Mouse (Mus musculus) regulatory T cell (primary cell): ENCODE measurements at regions not wholly inside any gene's neighbourhood (a gene's known extent, or its start where the extent isn't known, plus 50 kb on each side); places are given as distances from the start of the nearest gene placed in this dataset.

ENCODE experiments used
- in situ Hi-C: fragments of 300-600 bp; cut with MboI, MseI; formaldehyde crosslinking; loops from one replicate; pipeline ENCODE4 v1.15.1; 2025; ENCODE audit warnings: high pct_unique_total_duplicates

DNA sequence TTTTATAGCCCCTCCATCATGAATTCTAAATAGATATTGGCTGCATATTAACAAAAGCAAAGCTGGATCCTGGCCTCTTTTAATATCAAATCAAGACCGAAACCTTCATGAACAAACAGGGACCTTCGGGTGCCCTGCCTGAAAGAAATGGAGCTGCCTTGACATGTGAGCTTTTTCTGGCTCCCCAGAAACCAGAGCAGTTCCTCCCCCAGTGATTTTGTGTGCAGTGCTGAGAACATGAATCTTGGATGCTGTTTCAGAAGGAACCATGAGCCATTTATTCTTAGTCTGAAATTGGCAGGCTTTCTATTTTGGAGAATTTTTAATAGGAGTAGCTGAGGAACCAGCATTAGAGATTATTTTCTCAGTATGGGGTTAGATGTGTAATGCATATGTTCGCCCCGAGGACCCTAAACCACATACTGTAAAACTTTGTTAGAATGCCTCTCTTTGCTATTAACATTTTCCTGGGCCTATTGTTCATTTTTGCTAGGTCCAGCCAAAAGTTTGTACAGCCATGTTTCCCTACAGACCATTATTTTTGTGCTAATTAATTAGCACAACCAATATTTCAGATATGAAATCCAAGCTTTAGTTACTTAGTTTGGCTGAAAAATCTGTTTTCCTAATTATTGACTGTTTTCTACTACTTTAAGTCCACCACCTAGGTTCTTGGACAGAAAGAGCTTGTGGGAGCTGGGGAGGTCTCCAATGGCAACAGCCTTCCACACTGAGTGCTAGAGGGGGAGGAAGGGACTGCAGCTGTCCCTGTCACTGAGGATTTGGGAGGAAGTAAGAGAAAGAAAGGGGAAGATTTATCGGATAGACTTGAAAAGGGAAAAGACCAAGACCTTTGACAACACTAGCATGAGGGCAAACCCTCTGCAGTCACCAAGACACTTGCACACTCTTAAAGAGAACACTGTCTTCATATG is 613.0 kb downstream of the Nfib start:
- in situ Hi-C loops: loop anchor here (5.0 kb wide), 1 partner anchor 385 kb away; no protein-coding TSS in a partner anchor

DNA sequence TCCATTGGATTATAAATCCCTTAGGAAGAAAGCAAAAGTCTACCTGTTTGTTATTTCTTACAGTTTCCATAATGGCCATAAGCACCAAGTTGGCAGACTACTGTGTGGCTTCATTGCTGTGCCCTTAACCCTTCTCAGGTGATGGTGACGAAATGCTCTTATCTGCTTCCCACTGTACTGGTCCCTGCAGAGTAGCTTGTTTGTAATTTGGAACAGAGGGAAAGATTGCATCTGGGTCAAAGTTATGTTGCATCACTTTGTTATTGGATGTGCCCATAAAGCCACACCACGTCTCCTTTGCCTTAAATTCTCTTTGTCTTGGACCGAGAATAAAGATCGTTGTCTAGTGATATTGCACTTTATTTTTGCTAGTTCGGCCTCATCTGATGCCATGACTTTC is 615.9 kb downstream of the Nfib start:
- in situ Hi-C loops: loop anchor here (5.0 kb wide), 1 partner anchor 382 kb away; no protein-coding TSS in a partner anchor

DNA sequence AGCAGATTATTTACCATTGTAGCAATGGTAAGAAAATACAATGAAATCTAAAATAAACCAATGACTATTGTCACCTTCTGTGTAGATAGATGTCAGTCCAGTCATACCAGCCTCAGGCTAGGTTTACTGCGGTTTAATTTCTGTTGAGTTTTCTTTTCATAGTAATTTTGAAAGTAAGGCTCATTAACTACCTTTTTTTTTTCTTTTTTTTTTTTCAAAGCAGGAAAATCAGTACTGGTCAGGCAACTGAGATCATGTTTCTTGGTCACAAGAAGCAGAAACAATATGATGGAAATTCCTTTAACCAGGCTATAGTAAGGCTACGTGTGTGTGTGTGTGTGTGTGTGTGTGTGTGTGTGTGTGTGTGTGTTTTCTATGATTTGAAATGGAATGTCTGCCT is 622.0 kb downstream of the Nfib start:
- in situ Hi-C loops: no loop called here

DNA sequence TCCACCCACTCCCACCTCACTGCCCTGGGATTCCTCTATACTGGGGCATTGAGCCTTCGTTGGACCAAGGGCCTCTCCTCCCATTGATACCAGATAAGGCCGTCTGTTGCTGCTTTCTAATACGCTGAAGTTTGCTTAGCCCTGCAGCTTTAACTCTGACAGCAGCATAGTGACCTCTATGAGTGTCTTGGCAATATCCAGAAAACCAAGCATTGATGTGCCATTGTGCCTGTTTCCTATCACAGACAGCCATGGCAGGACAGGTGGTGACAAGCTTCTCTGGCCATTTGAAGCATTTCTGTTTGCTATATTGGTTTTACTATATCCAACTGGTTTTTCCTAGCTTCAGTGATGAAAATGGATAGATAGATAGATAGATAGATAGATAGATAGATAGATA is 625.4 kb upstream of the Mpdz start:
- in situ Hi-C loops: no loop called here

DNA sequence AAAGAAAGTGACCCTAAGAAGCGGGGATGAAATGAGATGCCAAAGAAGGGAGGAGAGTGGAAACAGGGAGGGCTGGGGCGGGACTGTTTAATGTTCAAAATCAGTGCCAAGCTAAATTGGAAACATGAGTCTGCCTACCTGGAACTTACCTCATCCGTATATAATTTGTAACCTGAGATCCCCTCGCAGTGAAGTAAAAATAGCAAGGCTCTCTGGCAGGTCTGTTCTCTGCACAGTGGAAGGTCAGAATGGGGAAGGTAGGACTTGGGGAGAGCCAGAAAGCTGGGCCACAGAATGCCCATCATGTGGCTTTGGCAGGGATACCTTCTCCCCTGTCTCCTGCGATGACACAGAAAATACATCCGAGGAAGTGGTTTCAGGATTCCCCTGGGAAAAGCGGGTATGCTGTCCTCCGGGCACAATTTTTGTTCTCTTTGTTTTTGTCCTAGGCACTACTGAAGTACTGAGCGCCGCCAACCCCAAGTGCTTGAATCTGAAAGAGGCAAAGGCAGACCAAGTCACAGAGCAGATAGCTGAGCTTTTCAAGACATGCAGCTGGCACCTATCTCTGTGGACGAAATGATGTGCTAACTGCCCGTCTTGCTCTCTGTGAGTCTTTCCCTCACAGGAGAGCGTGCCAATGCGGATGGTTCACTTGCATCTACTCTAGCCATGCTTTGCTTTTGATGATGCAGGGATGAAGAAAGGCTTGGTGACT is 623.2 kb upstream of the Mpdz start:
- in situ Hi-C loops: no loop called here

DNA sequence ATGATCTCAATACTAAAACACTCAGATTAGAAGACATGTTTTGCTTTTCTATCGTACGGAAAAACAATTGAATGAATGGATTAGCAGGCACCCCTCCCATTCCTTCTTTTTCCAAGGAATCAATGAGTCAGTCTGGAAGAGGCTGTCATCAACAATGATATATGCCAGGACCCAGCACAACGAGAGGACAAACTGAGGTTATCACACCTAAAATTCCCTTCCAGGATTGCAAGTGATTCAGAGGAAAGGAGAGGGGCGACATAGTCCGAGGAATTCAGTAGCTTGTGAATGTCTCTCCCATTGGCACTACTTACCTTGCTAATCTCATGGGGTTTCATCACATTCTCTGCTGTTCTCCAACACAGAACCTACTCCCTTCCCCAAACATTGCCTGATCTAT is 620.1 kb upstream of the Mpdz start:
- in situ Hi-C loops: no loop called here

DNA sequence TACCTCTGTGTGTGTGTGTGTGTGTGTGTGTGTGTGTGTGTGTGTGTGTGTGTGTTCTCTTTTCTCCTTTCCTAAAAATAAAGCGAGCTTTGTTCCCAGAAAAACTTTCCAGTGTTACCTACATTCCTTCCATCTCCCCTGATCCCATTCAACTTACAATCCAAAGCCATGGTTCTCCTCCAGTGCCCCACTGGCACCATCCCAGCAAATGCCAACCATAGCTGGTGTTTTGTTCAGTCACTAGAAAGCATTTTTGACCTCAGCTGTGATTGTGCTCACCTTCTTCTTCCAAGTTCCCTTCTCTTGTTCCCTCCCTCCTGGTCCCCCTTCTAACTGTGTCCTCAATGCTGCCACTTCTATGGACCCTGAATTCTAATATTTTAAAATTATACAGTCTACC is 614.1 kb upstream of the Mpdz start:
- in situ Hi-C loops: no loop called here

DNA sequence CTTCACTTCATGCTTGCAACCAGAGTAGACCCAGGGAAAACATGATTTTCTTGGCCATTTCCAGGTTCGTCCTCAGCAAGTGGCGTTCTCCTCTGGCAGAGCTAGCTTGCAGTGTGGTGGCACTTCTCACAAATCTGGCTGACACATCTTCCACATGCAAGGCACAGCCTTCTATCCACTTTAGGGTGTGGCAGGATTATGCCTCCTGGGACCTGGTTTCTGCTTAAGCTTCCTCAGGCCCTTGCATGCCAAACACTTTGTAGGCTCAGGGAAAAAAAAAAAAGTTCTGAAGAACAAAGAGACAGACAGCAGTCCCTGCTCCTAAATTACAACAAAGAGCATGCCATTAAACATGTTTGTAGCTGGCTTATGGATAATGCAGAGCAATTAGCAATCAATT is 605.6 kb upstream of the Mpdz start:
- in situ Hi-C loops: no loop called here

DNA sequence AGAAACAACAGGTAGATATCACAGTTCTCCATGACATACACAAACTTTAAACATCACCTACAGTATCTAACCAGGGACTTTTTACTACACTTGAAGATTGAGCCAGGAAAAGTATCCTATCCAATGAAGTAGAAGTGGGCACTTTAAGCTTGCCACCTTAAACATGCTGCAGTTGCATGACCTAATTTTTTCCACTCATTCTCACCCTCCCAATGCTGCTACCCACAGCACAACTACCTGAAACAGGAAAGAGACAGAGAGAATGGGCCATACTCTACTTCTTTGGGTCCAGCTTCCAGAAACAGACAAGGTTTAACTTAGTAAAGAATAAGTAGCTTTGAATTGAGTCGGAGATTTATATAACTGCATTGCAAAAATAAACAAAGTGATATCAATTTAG is 594.9 kb upstream of the Mpdz start:
- in situ Hi-C loops: no loop called here

DNA sequence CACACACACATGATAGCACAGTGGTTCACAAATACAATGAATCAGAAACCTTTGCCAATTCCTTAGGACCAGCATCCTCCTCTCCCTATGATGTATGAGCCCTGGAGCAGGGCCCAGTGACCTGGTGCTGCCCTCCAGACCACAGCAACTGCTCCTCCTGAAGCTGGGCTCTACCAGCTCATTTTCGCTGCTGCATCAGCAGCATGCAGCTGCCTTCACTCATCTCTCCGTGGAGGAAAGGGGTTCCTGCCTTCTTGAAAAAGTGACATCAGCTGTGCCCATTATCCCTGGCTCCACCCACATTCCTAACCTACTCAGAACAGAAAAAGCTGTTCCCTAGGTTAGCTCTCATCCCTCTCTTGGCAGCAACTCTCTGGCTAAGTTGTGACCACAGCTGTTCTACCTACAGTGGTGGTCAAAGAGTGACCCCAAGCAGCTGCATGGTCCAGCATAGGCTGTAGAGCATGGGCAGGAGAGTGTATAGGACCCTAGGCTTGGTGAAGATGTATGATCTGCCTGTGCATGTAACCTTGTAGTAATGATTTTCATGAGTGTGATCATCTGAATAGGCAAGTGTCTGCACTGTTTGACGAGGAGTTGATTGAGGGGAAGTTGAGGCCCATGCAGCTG is 592.6 kb upstream of the Mpdz start:
- in situ Hi-C loops: no loop called here

DNA sequence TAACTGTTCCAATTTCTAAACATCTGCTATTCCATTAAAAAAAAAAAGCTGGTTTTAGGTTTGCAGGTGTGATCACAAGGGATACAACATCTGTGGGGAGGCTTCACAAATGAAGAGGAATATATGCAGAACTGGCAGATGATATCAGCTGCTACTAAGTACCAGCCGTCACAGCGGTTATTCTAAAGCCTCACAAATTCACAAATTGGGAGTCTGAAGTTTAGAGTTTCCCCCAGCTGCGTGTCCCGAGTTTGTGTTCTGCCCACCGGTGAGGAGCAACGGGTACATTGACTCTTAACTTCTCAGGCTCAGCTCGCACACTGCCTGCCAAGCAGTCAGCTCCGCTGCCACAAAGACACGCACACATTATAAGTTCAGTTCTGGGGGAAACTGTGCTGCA is 586.6 kb upstream of the Mpdz start:
- in situ Hi-C loops: no loop called here

DNA sequence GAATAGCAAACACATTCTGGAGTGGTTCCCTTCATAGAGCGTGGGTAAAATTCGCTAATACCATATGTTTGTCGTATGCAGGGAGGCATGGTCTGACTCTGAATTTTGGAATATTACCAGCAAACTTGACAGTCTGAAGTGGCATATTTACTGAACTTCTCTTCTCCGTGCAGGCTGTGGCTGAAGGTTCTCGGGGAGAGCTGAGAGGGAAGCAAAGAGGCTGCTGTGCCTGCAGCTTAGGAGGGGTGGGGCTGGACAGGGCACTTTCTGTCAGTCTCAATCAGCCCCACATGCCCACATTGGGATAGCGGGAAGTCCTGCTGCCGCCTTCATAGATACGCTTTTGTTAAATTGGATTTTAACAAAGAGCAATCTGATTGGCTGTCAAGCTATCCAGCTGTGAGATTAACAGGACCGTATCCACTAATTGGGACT is 584.8 kb upstream of the Mpdz start:
- in situ Hi-C loops: no loop called here

DNA sequence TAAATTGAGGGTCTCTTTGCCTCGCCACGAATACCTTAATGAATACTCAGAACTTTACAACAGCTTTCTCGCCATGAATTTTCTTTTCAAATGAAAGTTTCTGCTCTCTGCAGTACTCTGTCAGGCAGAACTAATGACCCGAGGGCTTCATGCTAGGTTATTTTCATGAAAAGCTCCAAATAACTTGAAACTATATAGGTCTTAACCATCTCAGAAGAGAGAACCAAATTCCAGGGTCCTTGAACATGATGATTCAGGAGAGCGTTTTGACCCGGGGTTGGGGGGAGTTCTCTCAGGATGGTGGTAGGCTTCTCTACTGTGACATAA is 558.8 kb upstream of the Mpdz start:
- in situ Hi-C loops: no loop called here

DNA sequence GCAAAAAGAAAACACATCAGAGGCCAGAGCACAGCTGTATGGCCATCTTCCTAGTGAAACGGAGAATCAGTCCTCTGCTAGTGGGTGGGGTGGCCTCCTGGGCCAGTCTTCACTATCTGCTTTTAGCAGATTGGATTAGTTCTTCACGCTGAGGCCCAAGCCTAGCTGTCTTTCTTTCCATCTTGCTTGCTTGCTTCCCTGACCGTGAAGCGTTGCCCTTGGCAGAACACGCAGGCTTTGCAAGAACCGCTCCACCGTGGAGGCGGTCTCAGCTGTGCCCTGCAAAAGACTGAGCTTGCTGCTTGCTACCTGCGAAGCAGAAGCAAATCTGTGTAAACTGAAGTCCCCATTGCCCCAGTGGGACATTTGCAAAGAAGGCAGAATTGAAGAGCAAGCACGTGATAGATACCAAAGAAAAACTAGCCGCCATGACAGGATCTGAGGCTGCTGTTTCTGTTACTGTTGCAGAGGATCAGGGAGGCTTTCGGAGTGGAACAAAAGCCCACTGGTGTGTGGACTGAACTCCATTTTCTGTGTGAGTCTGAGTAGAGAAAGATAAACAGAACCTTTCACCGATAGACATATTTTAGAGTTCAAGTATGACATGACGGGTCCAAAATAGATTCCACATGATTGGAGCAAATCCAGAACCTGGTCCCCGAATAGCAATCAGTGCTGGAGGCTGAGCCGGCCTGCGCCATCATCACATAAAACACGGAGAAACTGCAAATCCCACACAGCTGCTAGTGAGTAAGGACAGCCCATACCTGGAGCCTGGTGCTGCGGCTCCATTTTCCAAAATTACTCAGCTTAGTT is 558.2 kb upstream of the Mpdz start:
- in situ Hi-C loops: no loop called here

DNA sequence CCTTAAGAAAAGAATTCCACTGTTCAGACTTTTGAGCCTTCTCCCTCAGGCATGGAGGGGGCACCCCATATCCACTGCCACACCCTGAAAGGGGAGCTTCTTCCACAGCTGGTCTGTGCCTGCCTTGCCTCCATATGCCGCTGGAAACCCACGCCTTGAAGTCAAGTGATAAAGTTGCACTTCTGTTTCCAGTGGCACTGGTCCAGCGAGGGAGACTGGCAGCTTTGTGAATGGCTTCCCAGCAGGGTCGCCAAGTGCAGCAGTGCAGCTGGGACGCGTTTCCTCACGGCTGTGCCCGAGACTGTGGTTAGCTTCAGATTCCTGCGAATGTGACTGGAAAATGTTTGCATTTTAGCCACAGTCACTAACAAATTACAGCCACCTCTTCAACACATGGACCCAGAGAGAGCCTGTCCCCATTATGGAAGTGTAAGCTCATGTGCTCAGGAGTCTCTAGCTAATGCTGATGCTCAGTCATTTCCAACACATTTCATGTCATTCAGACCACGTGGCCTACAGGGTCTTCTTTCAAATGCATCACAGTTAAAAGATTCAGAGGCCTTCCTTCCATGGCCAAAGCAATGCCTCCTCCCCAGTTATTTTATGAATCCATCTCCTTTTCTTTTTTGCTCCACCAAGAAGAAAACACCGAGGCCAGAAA is 557.2 kb upstream of the Mpdz start:
- in situ Hi-C loops: no loop called here

DNA sequence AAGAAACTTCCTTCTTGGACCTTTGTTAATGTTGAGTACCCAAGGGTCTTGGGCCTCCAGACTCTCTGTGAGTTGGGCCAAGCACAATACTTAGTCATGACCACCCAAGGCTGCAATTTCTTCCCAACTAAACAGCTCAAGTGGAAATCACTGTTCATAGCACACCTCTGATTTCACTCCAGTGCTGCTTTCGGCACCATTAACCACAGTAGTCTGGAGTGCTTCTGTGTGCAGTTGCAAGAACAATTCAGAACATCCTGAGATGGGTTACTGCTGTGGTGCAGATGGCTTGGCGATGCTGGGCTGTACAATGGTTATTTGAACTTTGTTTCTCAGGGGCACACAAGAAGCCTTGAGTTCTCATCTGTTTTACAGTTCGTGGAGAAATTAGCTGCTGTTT is 556.5 kb upstream of the Mpdz start:
- in situ Hi-C loops: no loop called here

DNA sequence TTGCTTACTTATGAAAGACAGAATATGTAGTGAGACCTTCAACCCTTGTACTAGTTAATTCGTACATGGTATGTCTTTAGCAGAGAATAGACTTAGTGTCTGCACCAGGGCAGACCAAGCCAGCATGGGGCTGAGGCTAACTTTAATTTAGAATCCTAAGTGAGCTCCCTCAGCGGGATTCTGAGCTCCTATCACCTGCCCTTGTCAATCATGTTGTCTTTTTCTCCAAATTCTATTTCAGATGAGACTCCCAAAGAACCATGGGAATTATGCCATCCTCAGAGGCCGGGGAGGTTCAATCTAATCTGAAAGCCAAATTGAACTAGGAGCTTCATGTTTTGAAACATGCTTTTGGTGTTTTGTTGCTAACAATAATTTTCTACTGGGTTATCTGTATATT is 553.8 kb upstream of the Mpdz start:
- in situ Hi-C loops: no loop called here

DNA sequence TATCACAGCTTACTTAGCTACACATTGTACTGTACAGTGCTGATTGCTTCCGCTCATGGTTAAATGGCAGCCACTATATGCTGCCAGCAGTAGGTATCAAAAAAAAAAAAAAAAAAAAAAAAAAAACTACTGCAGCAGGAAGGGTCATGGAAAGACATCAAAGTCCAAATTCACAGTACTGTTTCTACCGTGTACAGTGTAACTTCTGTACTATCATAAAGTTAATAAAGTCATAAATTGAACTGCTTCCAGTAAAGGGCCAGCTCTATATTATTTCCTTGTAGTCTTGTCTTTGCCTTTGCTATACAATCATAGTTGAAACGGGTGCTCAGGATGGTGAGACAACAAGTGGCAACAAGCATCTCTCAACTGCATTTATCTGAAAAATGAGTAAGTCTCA is 552.6 kb upstream of the Mpdz start:
- in situ Hi-C loops: no loop called here

DNA sequence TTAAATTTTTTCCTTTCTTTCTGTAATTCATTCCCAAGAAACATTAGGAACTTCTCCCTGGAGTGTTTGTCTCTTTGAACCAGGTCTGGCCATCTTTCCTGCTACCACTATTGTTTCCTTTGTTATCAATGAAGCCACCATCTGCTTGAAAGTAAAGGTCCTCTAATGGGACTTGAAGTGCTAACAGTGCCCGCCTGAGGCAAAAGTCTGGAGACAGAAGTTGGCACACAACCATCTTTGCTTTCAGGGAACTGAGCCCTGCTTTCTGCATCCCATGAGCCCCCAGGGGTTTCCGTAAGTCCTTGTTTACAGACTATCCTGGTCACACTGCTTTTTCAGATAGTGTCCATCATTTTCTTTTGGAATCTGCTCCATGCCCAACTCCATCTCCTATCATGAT is 546.2 kb upstream of the Mpdz start:
- in situ Hi-C loops: no loop called here

DNA sequence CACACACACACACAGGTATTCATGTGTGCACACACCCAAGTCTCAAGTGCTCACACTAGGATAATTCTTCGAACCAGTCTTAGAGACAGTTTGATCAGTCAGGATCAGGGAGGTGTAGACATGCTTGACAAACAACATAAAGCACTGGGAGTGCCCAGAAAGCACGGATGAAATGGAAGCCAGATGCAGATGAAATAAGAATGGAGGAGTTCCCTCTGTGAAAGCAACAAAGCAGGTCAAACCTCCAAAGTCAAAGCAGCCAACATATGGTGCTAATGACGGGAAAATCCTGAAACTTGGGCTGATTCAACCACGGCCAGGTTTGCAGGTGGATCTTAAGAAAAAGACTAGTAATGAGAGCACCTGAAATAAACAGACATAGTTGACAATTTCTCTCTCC is 544.0 kb upstream of the Mpdz start:
- in situ Hi-C loops: no loop called here

DNA sequence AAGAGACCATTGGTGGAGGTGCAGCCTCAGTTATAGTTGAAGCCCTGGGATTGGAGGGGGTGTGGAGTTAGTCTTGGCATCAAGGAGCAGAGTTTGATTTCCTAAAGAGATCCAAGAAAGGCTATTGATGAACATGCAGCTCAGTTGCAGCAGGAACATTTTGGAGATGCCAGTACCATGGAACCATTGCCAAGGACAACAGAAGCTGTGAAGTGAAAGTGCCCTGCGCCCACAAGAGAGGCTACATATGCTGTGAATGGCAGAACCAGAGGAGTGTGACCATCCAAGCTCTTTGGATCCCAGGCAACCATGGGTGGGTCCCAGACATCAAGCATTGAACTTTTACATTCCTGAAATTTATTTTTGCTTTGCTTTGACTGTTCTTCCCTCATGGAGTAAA is 539.2 kb upstream of the Mpdz start:
- in situ Hi-C loops: no loop called here
